Mouse (Mus musculus) intestine, postnatal 0 days (tissue): ENCODE results near the gene Heyl. TPM values are rescaled to one million over a fixed set of nuclear protein-coding genes. Genes with fewer than 3 reads are reported as not detected.
A peak's percentile ranks its signal among the peaks of the same experiment; 100 is the strongest.

Experiments
- ATAC-seq: fragments of 200-750 bp; cut with Nextera tagmentation; 2 replicates; pipeline ENCODE4 v1.8.0; 2017; ENCODE audit warnings: mild to moderate bottlenecking, moderate TSS enrichment, moderate library complexity
- H3K27ac ChIP-seq: fragments of 300-500 bp; sonication (generic); 2 replicates; pipeline ENCODE4 v1.5.1; 2014; ENCODE audit warnings: mild to moderate bottlenecking, low read depth, low read length, moderate library complexity
- H3K27me3 ChIP-seq: fragments of 300-500 bp; sonication (generic); replicated peaks from 2 replicates; pipeline ENCODE4 v1.6.1; 2014; ENCODE audit warnings: low read length, mixed read lengths; ENCODE audit not compliant: control insufficient read depth, insufficient read depth
- H3K36me3 ChIP-seq: fragments of 300-500 bp; sonication (generic); 2 replicates; pipeline ENCODE4 v1.6.1; 2014; ENCODE audit warnings: mild to moderate bottlenecking, moderate library complexity; ENCODE audit not compliant: control insufficient read depth, insufficient read depth
- H3K4me1 ChIP-seq: fragments of 300-500 bp; sonication (generic); replicated peaks from 2 replicates; pipeline ENCODE4 v1.6.1; 2014; ENCODE audit warnings: antibody characterized with exemption, low read length, mixed read lengths; ENCODE audit not compliant: control insufficient read depth, insufficient read depth
- H3K4me2 ChIP-seq: fragments of 300-500 bp; sonication (generic); replicated peaks from 2 replicates; pipeline ENCODE4 v1.6.1; 2014; ENCODE audit warnings: low read depth, mild to moderate bottlenecking, moderate library complexity
- H3K4me3 ChIP-seq: fragments of 300-500 bp; sonication (generic); 2 replicates; pipeline ENCODE4 v1.5.1; 2014; ENCODE audit warnings: low read depth, low read length
- H3K9ac ChIP-seq: fragments of 300-500 bp; sonication (generic); 2 replicates; pipeline ENCODE4 v1.6.1; 2014; ENCODE audit warnings: mild to moderate bottlenecking, low read depth, low read length
- H3K9me3 ChIP-seq: fragments of 300-500 bp; sonication (generic); 2 replicates; pipeline ENCODE4 v1.6.1; 2016; ENCODE audit warnings: mixed run types; ENCODE audit not compliant: control insufficient read depth
- CTCF ChIP-seq: sonication (generic); IDR thresholded peaks from 2 replicates; pipeline ENCODE4 v1.5.1; 2016; ENCODE audit warnings: low read depth, mild to moderate bottlenecking, control low read depth, antibody characterized with exemption, moderate library complexity
- WGBS: fragments of 180-500 bp; shearing (Covaris S2); extraction: QIAGEN DNeasy Blood & Tissue Kit; methylation state at CpG from one replicate; pipeline ENCODE4 v1.1.7; 2014; 5-methylcytosine and 5-hydroxymethylcytosine counted together
- polyA plus RNA-seq: library from polyadenylated mRNA; unstranded; fragments of >200 nt; fragmentation: Nextera tagmentation; extraction: Ambion mirVana; gene quantifications from 2 replicates; pipeline ENCODE4 v1.2.1, GENCODE M21; 2015

The Heyl gene
- polyA plus RNA-seq, 1 experiment from 2014 or later, result 4.5 TPM

DNA sequence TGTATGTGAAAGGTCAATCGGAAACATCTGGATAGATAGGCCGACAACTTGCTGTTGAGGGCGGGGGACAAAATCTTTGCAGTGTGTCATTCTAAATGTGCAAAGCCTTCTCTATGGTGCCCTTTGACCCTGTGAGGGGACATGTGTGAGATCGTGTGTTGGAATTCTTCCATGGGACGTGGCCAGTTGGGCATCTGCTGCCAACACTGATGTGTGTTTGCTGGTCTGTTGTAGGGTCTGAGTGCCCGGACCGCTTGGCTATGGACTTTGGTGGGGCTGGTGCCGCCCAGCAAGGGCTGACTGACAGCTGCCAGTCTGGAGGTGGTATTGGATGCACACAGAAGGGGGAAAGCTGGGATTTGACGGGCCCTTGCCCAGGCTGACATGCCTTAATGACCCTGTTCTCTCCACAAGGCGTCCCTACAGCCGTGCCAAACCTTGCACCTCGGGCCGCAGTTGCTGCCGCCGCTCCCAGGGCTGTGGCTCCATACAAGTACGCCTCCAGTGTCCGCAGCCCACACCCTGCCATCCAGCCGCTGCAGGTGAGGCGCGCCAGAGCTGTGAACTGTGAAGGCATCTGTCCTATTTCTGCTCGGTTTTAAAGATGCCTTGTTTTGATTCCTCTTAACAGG, 62.3 kb downstream of the Heyl start:
- Histone ChIP-seq H3K9me3 (no peaks in the 10 kb centered on the region), H3K4me2 (no peak overlapping the region), H3K4me3 (no peak overlapping the region), H3K27me3 (no peaks in the 10 kb centered on the region), H3K27ac (no peak overlapping the region), H3K36me3 (peaks cover 93% of the 10 kb centered on the region), H3K4me1 (no peaks in the 10 kb centered on the region), H3K9ac (no peak overlapping the region)
- WGBS, result 90% methylated on average over 21 of the region's 21 CpGs
- TF ChIP-seq CTCF, result no peak
- no peak for ATAC-seq

DNA sequence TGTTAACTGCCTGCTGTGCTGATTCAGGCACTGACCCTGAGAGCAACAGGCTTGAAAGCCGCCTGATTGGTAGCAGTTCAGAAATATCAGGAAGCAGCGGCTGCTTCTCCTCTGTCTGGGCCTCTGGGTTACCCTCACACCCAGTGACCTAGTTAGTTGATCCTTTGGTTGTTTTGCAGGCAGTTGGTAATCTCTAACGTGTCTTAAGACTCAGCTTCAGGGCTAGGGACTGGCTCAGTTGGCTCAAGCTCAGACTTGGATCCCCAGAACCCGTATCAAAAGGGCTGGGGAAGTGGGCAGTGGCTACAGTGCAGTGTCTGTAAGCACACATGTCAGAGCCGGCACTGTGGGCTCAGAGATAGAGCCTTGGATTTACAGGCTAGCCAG, 62.8 kb downstream of the Heyl start:
- TF ChIP-seq CTCF, result no peak
- Histone ChIP-seq H3K9ac (no peak overlapping the region), H3K4me1 (no peaks in the 10 kb centered on the region), H3K4me3 (no peak overlapping the region), H3K9me3 (no peaks in the 10 kb centered on the region), H3K27me3 (no peaks in the 10 kb centered on the region), H3K4me2 (no peak overlapping the region), H3K36me3 (peaks cover 90% of the 10 kb centered on the region), H3K27ac (no peak overlapping the region; the same call in 1 of the 2 replicates)
- 68% methylated on average over 5 of the region's 5 CpGs for WGBS
- ATAC-seq, result no peak

DNA sequence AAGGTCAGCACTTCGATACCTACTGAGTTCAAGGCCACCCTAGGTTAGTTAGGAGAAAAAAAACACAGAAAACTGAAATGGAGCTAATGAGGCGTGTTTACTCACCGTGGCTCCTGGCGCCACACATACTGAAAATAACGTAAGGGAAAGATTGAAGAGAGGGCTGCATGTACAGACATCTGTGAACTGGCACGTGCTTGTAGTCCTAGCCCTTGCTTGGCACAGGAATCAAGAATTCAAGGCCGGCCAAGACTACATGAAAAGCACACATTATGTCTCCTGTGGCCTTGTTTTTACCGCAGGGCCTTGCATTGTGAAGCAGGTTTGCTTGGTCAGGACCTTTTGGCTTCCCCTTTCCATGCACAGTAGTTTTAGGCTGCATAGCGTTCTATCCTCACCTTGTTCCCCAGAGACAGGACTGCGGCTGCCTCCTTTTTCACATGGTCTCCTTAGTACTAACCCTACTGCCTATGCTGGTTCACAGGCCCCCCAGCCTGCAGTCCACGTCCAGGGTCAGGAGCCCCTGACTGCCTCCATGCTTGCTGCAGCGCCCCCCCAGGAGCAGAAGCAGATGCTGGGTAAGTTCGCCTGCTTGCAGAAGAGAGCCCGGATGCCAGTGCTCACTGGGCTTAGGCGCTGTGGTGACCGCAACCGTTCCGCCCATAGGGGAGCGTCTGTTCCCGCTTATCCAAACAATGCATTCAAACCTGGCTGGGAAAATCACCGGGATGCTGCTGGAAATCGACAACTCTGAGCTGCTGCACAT, 64.0 kb downstream of the Heyl start:
- no peak overlapping the region for H3K4me2 ChIP-seq
- H3K9me3 ChIP-seq, result no peaks in the 10 kb centered on the region
- 93% methylated on average over 21 of the region's 22 CpGs for WGBS
- no peak overlapping the region for H3K9ac ChIP-seq
- TF ChIP-seq CTCF, result no peak
- no peak overlapping the region for H3K4me3 ChIP-seq
- no peaks in the 10 kb centered on the region for H3K27me3 ChIP-seq
- H3K4me1 ChIP-seq, result no peaks in the 10 kb centered on the region
- ATAC-seq, result no peak
- peaks cover 83% of the 10 kb centered on the region for H3K36me3 ChIP-seq
- H3K27ac ChIP-seq, result no peak overlapping the region

DNA sequence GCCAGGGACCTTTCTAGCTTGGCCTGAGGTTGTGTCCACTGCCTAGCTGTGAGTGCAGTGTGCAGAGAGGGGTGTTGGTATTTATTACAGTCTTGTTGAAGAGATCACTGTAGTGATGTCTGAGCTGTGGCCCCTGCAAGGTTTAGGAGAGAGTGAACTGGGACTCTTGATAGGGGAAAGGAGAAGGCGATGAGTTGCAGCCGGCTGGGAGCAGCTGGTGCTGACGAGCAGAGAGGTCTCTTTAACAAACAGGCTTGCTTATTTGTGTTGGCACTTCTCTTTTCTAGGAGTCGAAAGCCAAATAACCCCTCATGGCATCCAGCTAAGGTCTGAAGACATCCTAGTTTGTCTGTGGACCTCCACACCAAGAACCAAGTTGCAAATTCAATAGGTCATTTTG, 64.9 kb downstream of the Heyl start:
- Histone ChIP-seq H3K4me3 (no peak overlapping the region), H3K36me3 (peaks cover 80% of the 10 kb centered on the region)
- WGBS, result 81% methylated on average over 4 of the region's 4 CpGs

DNA sequence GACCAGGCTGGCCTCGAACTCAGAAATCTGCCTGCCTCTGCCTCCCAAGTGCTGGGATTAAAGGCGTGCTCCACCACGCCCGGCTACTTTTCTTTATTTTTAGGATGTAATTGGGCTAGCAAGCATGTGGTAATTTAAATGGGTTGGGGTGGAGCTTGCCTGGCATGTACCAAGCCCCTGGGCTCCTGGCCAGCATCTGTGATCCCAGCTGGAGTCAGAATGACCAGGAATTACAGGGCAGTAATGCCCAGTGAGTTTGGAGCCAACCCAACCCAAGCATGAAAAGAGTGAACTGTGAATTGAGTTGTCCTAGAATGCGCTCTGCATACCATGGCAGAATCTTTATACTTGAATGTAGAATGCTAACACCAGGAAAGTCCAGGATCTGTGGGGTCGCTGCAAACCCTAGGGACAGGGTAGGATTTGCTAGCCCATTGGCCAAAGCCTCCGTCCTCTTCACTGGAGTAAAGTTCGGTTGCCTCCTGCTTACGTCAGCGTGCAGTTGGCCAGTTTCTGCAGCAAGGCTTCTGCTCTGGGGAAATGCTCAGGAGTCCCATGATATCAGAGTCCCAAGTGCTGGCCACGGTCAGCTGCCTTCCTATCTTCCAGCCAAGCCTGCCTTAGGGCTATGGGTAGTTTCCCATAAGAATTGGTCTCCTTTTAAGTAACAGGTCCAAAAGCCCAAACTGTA, 65.8 kb downstream of the Heyl start:
- H3K36me3 ChIP-seq, result peaks cover 81% of the 10 kb centered on the region
- no peak for TF ChIP-seq CTCF
- 90% methylated on average over 11 of the region's 11 CpGs for WGBS
- H3K27me3 ChIP-seq, result no peaks in the 10 kb centered on the region
- no peaks in the 10 kb centered on the region for H3K9me3 ChIP-seq
- H3K27ac ChIP-seq, result peak overlapping the region; percentile 41; the same call in 1 of the 2 replicates
- no peaks in the 10 kb centered on the region for H3K4me1 ChIP-seq
- H3K4me3 ChIP-seq, result no peak overlapping the region
- ATAC-seq, result no peak
- H3K4me2 ChIP-seq, result no peak overlapping the region
- H3K9ac ChIP-seq, result no peak overlapping the region

More for the DNA sequence above, 64.9 kb downstream of the Heyl start:
- Histone ChIP-seq H3K9me3 (no peaks in the 10 kb centered on the region), H3K4me1 (no peaks in the 10 kb centered on the region), H3K9ac (no peak overlapping the region), H3K4me2 (no peak overlapping the region), H3K27me3 (no peaks in the 10 kb centered on the region), H3K27ac (no peak overlapping the region)
- TF ChIP-seq CTCF, result no peak
- ATAC-seq, result no peak

Other genes with a start within 250 kb of the Heyl start
- 2.5 and 2.9 TPM in 2 replicates for gene Mycl, start 237.9 kb upstream of the Heyl start, polyA plus RNA-seq
- gene Trit1, start 217.0 kb upstream of the Heyl start, polyA plus RNA-seq, result 5.6 and 5.8 TPM in 2 replicates
- gene Bmp8b, start 128.4 kb upstream of the Heyl start, polyA plus RNA-seq, result 0.30 and 0.41 TPM in 2 replicates
- gene Oxct2b, start 117.3 kb upstream of the Heyl start, polyA plus RNA-seq, result 0.31 and 0.52 TPM in 2 replicates
- 30.9 and 31.5 TPM in 2 replicates for gene Ppie, start 93.6 kb upstream of the Heyl start, polyA plus RNA-seq
- 5.0 and 7.2 TPM in 2 replicates for gene Hpcal4, start 50.3 kb upstream of the Heyl start, polyA plus RNA-seq
- gene Nt5c1a, start 32.1 kb upstream of the Heyl start, polyA plus RNA-seq, result not detected in 2 replicates
- gene Pabpc4, start 28.8 kb downstream of the Heyl start, polyA plus RNA-seq, result 12.6 and 15.0 TPM in 2 replicates
- 0.21 and 0.24 TPM in 2 replicates for gene Oxct2a, start 90.1 kb downstream of the Heyl start, polyA plus RNA-seq
- 7.3 and 8.1 TPM in 2 replicates for gene Bmp8a, start 109.7 kb downstream of the Heyl start, polyA plus RNA-seq